Mouse (Mus musculus) hindbrain, embryonic 16.5 days (tissue): ENCODE measurements around the gene Oit3. TPM values are rescaled to one million over a fixed set of nuclear protein-coding genes. Genes with fewer than 3 reads are reported as not detected.

Experiments
- ATAC-seq: fragments of 200-750 bp; cut with Nextera tagmentation; 2 replicates; pipeline ENCODE4 v1.8.0; 2017; ENCODE audit warnings: moderate TSS enrichment, moderate library complexity
- H3K27ac ChIP-seq: fragments of 300-500 bp; sonication (generic); 2 replicates; pipeline ENCODE4 v1.5.1; 2014; ENCODE audit warnings: low read depth, mild to moderate bottlenecking, control low read depth, low read length, moderate library complexity
- H3K27me3 ChIP-seq: fragments of 300-500 bp; sonication (generic); replicated peaks from 2 replicates; pipeline ENCODE4 v1.6.1; 2014; ENCODE audit warnings: low read length; ENCODE audit not compliant: control insufficient read depth, insufficient read depth
- H3K36me3 ChIP-seq: fragments of 300-500 bp; sonication (generic); 2 replicates; pipeline ENCODE4 v1.6.1; 2014; ENCODE audit warnings: mild to moderate bottlenecking, low read length, moderate library complexity, mixed read lengths; ENCODE audit not compliant: control insufficient read depth, insufficient read depth
- H3K4me1 ChIP-seq: fragments of 300-500 bp; sonication (generic); 2 replicates; pipeline ENCODE4 v1.6.1; 2014; ENCODE audit warnings: low read depth, low read length; ENCODE audit not compliant: control insufficient read depth, insufficient read depth
- H3K4me2 ChIP-seq: fragments of 300-500 bp; sonication (generic); 2 replicates; pipeline ENCODE4 v1.6.1; 2014; ENCODE audit warnings: mild to moderate bottlenecking, low read length, control low read depth, moderate library complexity
- H3K4me3 ChIP-seq: fragments of 300-500 bp; sonication (generic); 2 replicates; pipeline ENCODE4 v1.5.1; 2014; ENCODE audit warnings: mild to moderate bottlenecking, low read length, control low read depth, moderate library complexity
- H3K9ac ChIP-seq: fragments of 300-500 bp; sonication (generic); 2 replicates; pipeline ENCODE4 v1.6.1; 2014; ENCODE audit warnings: low read depth, mild to moderate bottlenecking, control low read depth, low read length, moderate library complexity
- H3K9me3 ChIP-seq: fragments of 300-500 bp; sonication (generic); 2 replicates; pipeline ENCODE4 v1.6.1; 2014; ENCODE audit warnings: mild to moderate bottlenecking, low read length, moderate library complexity; ENCODE audit not compliant: control insufficient read depth
- WGBS: fragments of 180-500 bp; shearing (Covaris S2); extraction: QIAGEN DNeasy Blood & Tissue Kit; methylation state at CpG from one replicate; pipeline ENCODE4 v1.1.7; 2014; 5-methylcytosine and 5-hydroxymethylcytosine counted together
- polyA plus RNA-seq: library from polyadenylated mRNA; unstranded; fragments of >200 nt; fragmentation: Nextera tagmentation; extraction: Ambion mirVana; gene quantifications from 2 replicates; pipeline ENCODE4 v1.2.1, GENCODE M21; 2015

Gene Oit3
- polyA plus RNA-seq, 1 experiment from 2014 or later: 0.48 TPM

DNA sequence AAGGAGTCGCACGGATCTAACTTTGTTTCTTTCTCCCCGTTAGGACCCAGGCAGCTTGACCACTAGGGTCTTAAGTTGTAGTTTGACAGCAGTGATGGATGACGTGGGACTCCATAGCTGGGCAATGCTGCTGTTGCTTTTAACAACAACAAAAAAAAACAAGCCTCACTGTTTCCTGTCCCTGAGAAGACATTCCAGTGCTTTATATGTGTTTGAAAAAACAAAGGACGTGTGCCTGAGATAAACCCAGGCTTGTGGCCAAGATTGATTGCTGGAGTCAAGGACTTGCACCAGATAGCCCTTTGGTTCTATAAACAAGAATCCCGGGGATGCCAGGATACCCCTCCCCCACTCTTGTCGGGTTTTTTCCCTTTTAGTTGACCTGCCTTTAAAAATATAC lies 1.6 kb upstream of the Oit3 start:
- no peaks in the 10 kb centered on the region for H3K9me3 ChIP-seq
- H3K4me1 ChIP-seq: no peaks in the 10 kb centered on the region; the same call in 1 of the 2 replicates
- no peaks in the 10 kb centered on the region for H3K27me3 ChIP-seq
- no peak overlapping the region for H3K4me2 ChIP-seq
- WGBS: 31% methylated on average over 7 of the region's 7 CpGs
- H3K4me3 ChIP-seq: no peak overlapping the region
- no peaks in the 10 kb centered on the region for H3K36me3 ChIP-seq
- ATAC-seq: no peak
- no peak overlapping the region for H3K27ac ChIP-seq
- H3K9ac ChIP-seq: no peak overlapping the region

DNA sequence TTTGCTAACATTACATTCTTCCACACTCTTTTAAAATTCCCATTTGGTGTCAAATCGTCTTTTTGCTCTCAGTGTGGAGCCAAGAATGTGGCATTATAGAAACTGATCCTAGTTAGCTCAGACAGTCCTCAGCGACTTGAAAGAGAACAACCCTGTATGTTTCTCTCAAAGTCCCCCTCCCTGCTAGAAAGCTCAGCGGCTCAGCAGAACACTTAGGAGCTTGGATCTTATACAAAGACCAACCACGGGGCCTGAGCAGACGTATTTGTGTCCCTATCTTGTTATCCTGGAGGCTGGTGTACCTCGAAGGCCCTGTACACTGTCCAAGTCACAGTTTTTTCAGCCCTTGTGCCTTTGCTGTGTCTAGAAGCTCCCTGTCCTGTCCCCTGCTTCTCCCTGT lies 1.4 kb downstream of the Oit3 start:
- no peaks in the 10 kb centered on the region for H3K9me3 ChIP-seq
- H3K4me3 ChIP-seq: no peak overlapping the region
- no peaks in the 10 kb centered on the region; the same call in 1 of the 2 replicates for H3K4me1 ChIP-seq
- H3K27ac ChIP-seq: no peak overlapping the region
- no peak overlapping the region for H3K4me2 ChIP-seq
- ATAC-seq: no peak
- no peaks in the 10 kb centered on the region for H3K36me3 ChIP-seq
- H3K27me3 ChIP-seq: no peaks in the 10 kb centered on the region
- 50% methylated on average over 6 of the region's 6 CpGs for WGBS
- H3K9ac ChIP-seq: no peak overlapping the region

DNA sequence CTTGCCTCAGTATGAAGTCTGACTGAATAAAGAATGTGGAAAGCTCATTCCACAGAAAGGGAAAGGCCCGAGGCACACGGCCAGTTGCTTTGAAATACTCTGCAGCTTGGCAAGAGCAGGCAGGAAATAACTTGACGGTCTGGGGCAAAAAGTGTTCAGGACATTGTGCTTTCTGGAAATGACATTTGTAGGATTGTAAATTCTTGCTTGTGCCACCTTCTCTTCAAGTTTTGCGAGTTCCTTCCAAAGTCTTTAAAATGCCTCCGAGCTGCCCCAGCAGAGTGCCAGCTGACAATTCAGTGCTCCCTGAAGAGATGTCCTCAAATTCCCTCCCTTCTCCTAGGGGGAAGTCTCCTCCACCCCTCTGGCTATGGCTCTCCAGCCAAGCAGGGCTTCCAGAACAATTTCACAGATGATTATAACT lies 2.1 kb downstream of the Oit3 start:
- H3K4me3 ChIP-seq: no peak overlapping the region
- H3K9me3 ChIP-seq: no peaks in the 10 kb centered on the region
- H3K9ac ChIP-seq: no peak overlapping the region
- no peaks in the 10 kb centered on the region for H3K36me3 ChIP-seq
- no peak overlapping the region for H3K27ac ChIP-seq
- 38% methylated on average over 5 of the region's 5 CpGs for WGBS
- no peak overlapping the region for H3K4me2 ChIP-seq
- no peak for ATAC-seq
- no peaks in the 10 kb centered on the region for H3K27me3 ChIP-seq
- no peaks in the 10 kb centered on the region; the same call in 1 of the 2 replicates for H3K4me1 ChIP-seq

DNA sequence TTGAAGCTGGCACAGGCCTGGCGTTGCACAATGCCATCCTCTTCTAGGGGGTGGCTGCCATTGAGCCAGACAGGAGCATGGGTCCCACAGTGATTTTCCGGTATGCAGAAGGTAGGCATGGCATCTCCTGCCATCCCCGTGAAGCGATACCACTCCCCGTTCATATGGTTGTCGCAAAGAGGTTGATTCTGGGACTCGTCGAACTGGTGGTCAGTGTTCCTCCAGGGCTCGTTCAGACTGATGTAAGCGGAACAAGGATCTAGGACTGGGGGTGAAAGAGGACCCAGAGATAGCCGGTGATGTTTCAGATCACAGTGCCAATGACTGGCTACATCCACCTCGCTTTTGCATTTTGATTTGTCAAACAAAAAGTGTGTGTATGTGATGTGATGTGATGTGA lies 2.9 kb downstream of the Oit3 start:
- Histone ChIP-seq H3K4me2 (no peak overlapping the region), H3K36me3 (no peaks in the 10 kb centered on the region), H3K4me1 (no peaks in the 10 kb centered on the region; the same call in 1 of the 2 replicates), H3K27me3 (no peaks in the 10 kb centered on the region), H3K27ac (no peak overlapping the region), H3K9me3 (no peaks in the 10 kb centered on the region), H3K9ac (no peak overlapping the region), H3K4me3 (no peak overlapping the region)
- ATAC-seq: no peak
- 94% methylated on average over 12 of the region's 12 CpGs for WGBS

DNA sequence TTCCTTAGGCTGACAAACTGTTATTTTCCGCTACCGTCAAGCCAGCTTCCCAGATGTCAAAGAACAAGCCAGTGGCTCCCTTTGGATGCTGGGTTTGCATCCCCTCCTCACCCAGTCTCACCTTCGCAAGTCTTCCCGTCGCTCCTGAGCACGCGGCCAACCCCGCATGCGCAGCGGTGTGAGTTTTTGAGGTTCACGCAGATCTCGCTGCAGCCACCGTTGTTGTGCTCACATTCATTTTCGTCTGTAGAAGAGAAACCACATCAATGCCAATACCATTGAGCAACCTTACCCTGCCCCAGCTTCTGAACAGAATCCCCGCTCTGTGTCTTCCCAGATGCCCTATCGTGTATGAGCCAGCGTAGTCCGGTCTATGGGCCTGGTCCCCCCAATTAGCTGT lies 5.8 kb downstream of the Oit3 start:
- 96% methylated on average over 18 of the region's 18 CpGs for WGBS
- no peak for ATAC-seq
- Histone ChIP-seq H3K27ac (no peak overlapping the region), H3K9ac (no peak overlapping the region), H3K4me1 (no peaks in the 10 kb centered on the region; the same call in 1 of the 2 replicates), H3K9me3 (no peaks in the 10 kb centered on the region), H3K4me2 (no peak overlapping the region), H3K36me3 (no peaks in the 10 kb centered on the region), H3K4me3 (no peak overlapping the region), H3K27me3 (no peaks in the 10 kb centered on the region)

DNA sequence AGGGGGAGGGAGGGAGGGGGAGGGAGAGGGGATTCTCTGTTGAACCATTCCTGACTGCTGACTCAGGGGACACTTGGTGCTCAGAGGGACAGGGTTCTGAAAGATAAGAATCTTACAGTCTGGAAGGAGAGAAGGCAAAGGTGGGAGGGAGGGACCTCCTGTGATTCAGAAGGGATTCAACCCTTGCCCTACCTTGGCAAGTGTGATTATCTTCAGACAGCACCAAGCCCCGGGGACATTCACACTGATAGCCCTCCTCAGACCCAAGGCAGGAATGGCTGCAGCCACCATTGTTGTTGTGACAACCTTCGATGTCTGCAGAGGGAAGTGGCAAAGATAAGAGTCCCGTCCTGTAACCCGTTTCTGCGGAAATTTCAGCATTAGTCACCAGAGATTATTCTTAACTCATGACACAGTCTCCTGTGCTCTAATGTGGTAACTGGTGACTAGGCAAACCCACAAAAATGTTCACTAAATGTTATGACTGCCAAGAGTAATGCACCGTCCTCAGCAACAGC lies 10.8 kb downstream of the Oit3 start:
- no peak for ATAC-seq
- Histone ChIP-seq H3K9me3 (no peaks in the 10 kb centered on the region), H3K4me3 (no peak overlapping the region), H3K4me2 (no peak overlapping the region), H3K27me3 (no peaks in the 10 kb centered on the region), H3K27ac (no peak overlapping the region), H3K4me1 (no peaks in the 10 kb centered on the region), H3K9ac (no peak overlapping the region), H3K36me3 (no peaks in the 10 kb centered on the region)
- 60% methylated on average over 6 of the region's 6 CpGs for WGBS

DNA sequence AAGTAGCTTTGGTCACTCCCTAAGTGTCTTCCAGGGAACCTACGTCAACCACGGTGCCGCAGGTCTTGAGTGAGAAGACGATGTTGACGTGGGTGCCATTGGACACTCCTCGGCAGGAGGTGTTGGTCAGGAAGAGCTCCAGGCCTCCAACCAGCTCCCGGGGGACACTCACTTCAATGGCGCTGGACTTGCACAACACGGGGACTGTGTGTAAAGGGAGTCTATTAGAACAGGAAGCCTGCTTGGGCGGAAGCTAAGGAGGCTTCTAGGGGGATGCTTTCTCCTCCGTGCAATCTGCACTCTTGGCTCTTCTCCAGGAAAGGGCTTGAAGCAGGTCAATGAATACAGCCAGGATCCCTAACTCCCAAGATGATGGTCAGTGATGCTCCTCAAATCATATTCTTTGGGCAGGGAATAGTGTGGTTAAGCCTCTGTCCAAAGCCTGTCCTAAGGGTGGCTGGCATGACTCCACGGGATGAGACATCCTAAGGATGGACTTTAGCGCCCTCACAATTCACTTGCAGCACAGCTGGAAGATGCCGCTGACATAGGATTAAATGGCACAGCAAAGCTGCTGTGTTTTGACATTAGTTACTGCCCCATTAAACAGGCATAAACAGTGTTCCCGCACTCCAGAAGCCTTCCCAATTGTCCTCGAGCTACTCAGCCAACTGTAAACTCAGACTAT lies 12.0 kb downstream of the Oit3 start:
- Histone ChIP-seq H3K9me3 (no peaks in the 10 kb centered on the region), H3K27me3 (no peaks in the 10 kb centered on the region), H3K4me3 (no peak overlapping the region), H3K27ac (no peak overlapping the region), H3K4me1 (no peaks in the 10 kb centered on the region), H3K36me3 (no peaks in the 10 kb centered on the region), H3K9ac (no peak overlapping the region), H3K4me2 (no peak overlapping the region)
- 74% methylated on average over 16 of the region's 16 CpGs for WGBS
- ATAC-seq: no peak

DNA sequence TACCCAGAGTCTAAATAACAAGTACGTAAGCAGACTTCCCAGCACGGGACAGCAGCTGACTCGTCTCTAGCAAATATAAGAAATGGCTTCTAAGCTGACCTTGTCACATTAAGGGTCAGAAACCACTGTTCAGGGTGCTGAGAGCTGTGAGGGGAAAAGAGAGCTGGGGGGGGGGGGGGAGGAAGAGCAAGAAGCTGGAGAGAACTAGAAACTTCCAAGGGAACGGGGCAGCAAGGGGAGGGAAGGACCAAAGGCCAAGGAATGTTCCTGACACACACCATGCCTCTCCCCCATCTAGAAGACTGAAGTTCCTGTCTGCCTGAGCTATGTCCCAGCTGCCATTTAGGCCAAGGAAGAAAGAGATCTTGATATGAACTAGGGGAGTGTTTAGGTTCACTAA lies 15.2 kb downstream of the Oit3 start:
- no peaks in the 10 kb centered on the region for H3K4me1 ChIP-seq
- H3K4me3 ChIP-seq: no peak overlapping the region
- WGBS: 81% methylated on average over 4 of the region's 4 CpGs

DNA sequence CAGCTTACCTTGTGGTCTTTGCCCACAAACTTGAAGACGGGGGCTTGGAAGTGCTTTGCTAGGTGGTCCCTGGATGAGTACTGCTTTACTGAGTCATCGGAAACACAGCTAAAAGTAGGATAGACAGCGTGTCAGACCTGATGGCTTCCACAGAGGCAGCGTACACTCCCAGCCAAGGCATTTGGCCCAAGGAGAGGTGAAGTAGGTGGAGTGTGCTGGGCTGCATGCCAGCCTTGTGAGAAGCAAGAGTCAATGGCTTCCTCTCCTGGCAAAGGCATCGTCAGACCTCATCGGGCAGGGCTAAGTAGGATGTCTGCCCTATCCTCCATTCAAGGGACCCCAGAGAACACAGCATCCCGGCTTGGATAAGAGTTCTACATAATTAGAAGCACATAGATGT lies 16.2 kb downstream of the Oit3 start:
- no peak overlapping the region for H3K9ac ChIP-seq
- no peaks in the 10 kb centered on the region for H3K36me3 ChIP-seq
- ATAC-seq: no peak
- H3K4me1 ChIP-seq: no peaks in the 10 kb centered on the region
- H3K27me3 ChIP-seq: no peaks in the 10 kb centered on the region
- no peak overlapping the region for H3K4me2 ChIP-seq
- H3K4me3 ChIP-seq: no peak overlapping the region
- H3K9me3 ChIP-seq: no peaks in the 10 kb centered on the region
- WGBS: 75% methylated on average over 7 of the region's 7 CpGs
- no peak overlapping the region for H3K27ac ChIP-seq

More for the DNA sequence above, 15.2 kb downstream of the Oit3 start:
- Histone ChIP-seq H3K36me3 (no peaks in the 10 kb centered on the region), H3K9me3 (no peaks in the 10 kb centered on the region), H3K27ac (no peak overlapping the region), H3K27me3 (no peaks in the 10 kb centered on the region), H3K9ac (no peak overlapping the region), H3K4me2 (no peak overlapping the region)
- no peak for ATAC-seq
